Mouse (Mus musculus): Measurements from ENCODE around the gene Fndc5.

GRCm38 (mm10) chr4:129105356-129105755 is 31.4 kb upstream of the Fndc5 start, which contains the start of gene Tmem54:
- TF ChIP-seq EP300 (optimal IDR thresholded peaks at IDR 0.05): no peak
- no peak for TF ChIP-seq CTCF (IDR thresholded peaks at IDR 0.05; ENCODE audit: low read depth)

All from stomach, postnatal 0 days (tissue).